Mouse (Mus musculus) forebrain, embryonic 11.5 days (tissue): ENCODE measurements around the gene Gm10647. TPM values are rescaled to one million over a fixed set of nuclear protein-coding genes. Genes with fewer than 3 reads are reported as not detected.
A peak's percentile ranks its signal among the peaks of the same experiment; 100 is the strongest.
"Not testable (repeated sequence)": the region's sequence is repeated elsewhere in the genome, so short reads cannot be mapped to it uniquely, and the experiment has no call there.

Experiments
- ATAC-seq: fragments of 200-750 bp; cut with Nextera tagmentation; replicated peaks from 2 replicates; pipeline ENCODE4 v1.8.0; 2017; ENCODE audit warnings: moderate TSS enrichment; ENCODE audit not compliant: low FRiP score
- DNase-seq: peaks from one replicate; pipeline ENCODE4 v3.0.0-alpha.2; 2017; ENCODE audit warnings: low spot score
- H3K27ac ChIP-seq: fragments of 300-500 bp; sonication (generic); 2 replicates; pipeline ENCODE4 v1.5.1; 2014; ENCODE audit warnings: low read depth, low read length
- H3K27me3 ChIP-seq: fragments of 300-500 bp; sonication (generic); 2 replicates; pipeline ENCODE4 v1.6.1; 2014; ENCODE audit warnings: mild to moderate bottlenecking, low read length, mixed read lengths; ENCODE audit not compliant: control insufficient read depth, insufficient read depth
- H3K36me3 ChIP-seq: fragments of 300-500 bp; sonication (generic); 2 replicates; pipeline ENCODE4 v1.6.1; 2014; ENCODE audit warnings: mild to moderate bottlenecking, low read length, moderate library complexity, mixed read lengths; ENCODE audit not compliant: control insufficient read depth, insufficient read depth
- H3K4me1 ChIP-seq: fragments of 300-500 bp; sonication (generic); replicated peaks from 2 replicates; pipeline ENCODE4 v1.6.1; 2014; ENCODE audit warnings: low read length, mixed read lengths; ENCODE audit not compliant: control insufficient read depth, insufficient read depth
- H3K4me2 ChIP-seq: fragments of 300-500 bp; sonication (generic); 2 replicates; pipeline ENCODE4 v1.6.1; 2014; ENCODE audit warnings: low read depth, mild to moderate bottlenecking, low read length, moderate library complexity, mixed read lengths; ENCODE audit not compliant: severe bottlenecking
- H3K4me3 ChIP-seq: fragments of 300-500 bp; sonication (generic); 2 replicates; pipeline ENCODE4 v1.5.1; 2014; ENCODE audit warnings: low read depth, low read length
- H3K9ac ChIP-seq: fragments of 300-500 bp; sonication (generic); 2 replicates; pipeline ENCODE4 v1.6.1; 2014; ENCODE audit warnings: low read length
- H3K9me3 ChIP-seq: fragments of 300-500 bp; sonication (generic); 2 replicates; pipeline ENCODE4 v1.6.1; 2016; ENCODE audit warnings: low read length, mixed read lengths; ENCODE audit not compliant: control insufficient read depth
- WGBS: fragments of 180-500 bp; shearing (Covaris S2); extraction: QIAGEN DNeasy Blood & Tissue Kit; methylation state at CpG from one replicate; pipeline ENCODE4 v1.1.7; 2014; 5-methylcytosine and 5-hydroxymethylcytosine counted together
- polyA plus RNA-seq: library from polyadenylated mRNA; unstranded; fragments of >200 nt; fragmentation: Nextera tagmentation; extraction: Ambion mirVana; gene quantifications from 2 replicates; pipeline ENCODE4 v1.2.1, GENCODE M21; 2014

Gm10647 gene
- polyA plus RNA-seq, 1 experiment from 2014 or later = 0.25 TPM

- DNase-seq (no peak), ATAC-seq (peak; percentile 73)
- WGBS = 2% methylated on average over 43 of the region's 43 CpGs
Measured at GRCm38 (mm10) chr9:66794629-66795463, 2.0 kb upstream of the Gm10647 start.

GRCm38 (mm10) chr9:66795464-66796324 lies 1.1 kb upstream of the Gm10647 start, which contains the start of gene Aph1b:
Gene Aph1b, minus strand, starts transcription at chr9:66795490.
- Histone ChIP-seq H3K36me3 (no peaks in the 10 kb centered on the region), H3K9ac (peak within 1 kb of the TSS; percentile 76), H3K4me2 (peak within 1 kb of the TSS; percentile 82), H3K27me3 (no peaks in the 10 kb centered on the region), H3K4me1 (peaks cover 5% of the 10 kb centered on the region; the same call in 1 of the 2 replicates), H3K27ac (peak within 1 kb of the TSS; percentile 70), H3K4me3 (peak within 1 kb of the TSS; percentile 66), H3K9me3 (no peaks in the 10 kb centered on the region)
- under 1% methylated on average over 39 of the region's 42 CpGs for WGBS
- peak; percentile 99 for DNase-seq
- ATAC-seq = peak; percentile 99

More at GRCm38 (mm10) chr9:66794629-66795463, 2.0 kb upstream of the Gm10647 start:
- Histone ChIP-seq H3K4me2 (peak overlapping the region; percentile 82), H3K27ac (peak overlapping the region; percentile 70), H3K4me3 (peak overlapping the region; percentile 66), H3K4me1 (peaks cover 5% of the 10 kb centered on the region; the same call in 1 of the 2 replicates), H3K27me3 (no peaks in the 10 kb centered on the region), H3K9me3 (no peaks in the 10 kb centered on the region), H3K36me3 (no peaks in the 10 kb centered on the region), H3K9ac (peak overlapping the region; percentile 76)

GRCm38 (mm10) chr9:66801947-66802346 lies 5.1 kb downstream of the Gm10647 start:
- ATAC-seq = no peak
- no peak overlapping the region for H3K4me2 ChIP-seq
- H3K9ac ChIP-seq = no peak overlapping the region
- H3K4me1 ChIP-seq = no peaks in the 10 kb centered on the region
- no peak overlapping the region for H3K4me3 ChIP-seq
- H3K36me3 ChIP-seq = no peaks in the 10 kb centered on the region
- no peak overlapping the region for H3K27ac ChIP-seq
- H3K27me3 ChIP-seq = peaks cover 6% of the 10 kb centered on the region; the same call in 1 of the 2 replicates
- no peak for DNase-seq
- 56% methylated on average over 12 of the region's 12 CpGs for WGBS
- no peaks in the 10 kb centered on the region for H3K9me3 ChIP-seq

- peak; percentile 69 for DNase-seq
- not testable (repeated sequence) for H3K4me1 ChIP-seq, H3K36me3 ChIP-seq, H3K27me3 ChIP-seq, ATAC-seq, H3K9me3 ChIP-seq, H3K27ac ChIP-seq
- peak overlapping the region; percentile 50 for H3K9ac ChIP-seq
- peak overlapping the region; percentile 36; the same call in 1 of the 2 replicates for H3K4me2 ChIP-seq
- H3K4me3 ChIP-seq = peak overlapping the region; percentile 24
- under 1% methylated on average over 30 of the region's 37 CpGs for WGBS
Measured at GRCm38 (mm10) chr9:66805951-66806350, 9.1 kb downstream of the Gm10647 start.

- no peak overlapping the region for H3K4me2 ChIP-seq
- H3K27me3 ChIP-seq = no peaks in the 10 kb centered on the region
- H3K27ac ChIP-seq = no peak overlapping the region
- no peak overlapping the region for H3K9ac ChIP-seq
- no peak for ATAC-seq
- no peak for DNase-seq
- no peaks in the 10 kb centered on the region for H3K36me3 ChIP-seq
- WGBS = 3% methylated on average over 2 of the region's 2 CpGs
- no peak overlapping the region for H3K4me3 ChIP-seq
- H3K4me1 ChIP-seq = no peaks in the 10 kb centered on the region
- H3K9me3 ChIP-seq = no peaks in the 10 kb centered on the region
Measured at GRCm38 (mm10) chr9:66813392-66813791, 16.6 kb downstream of the Gm10647 start.

GRCm38 (mm10) chr9:66820996-66821395 lies 24.2 kb downstream of the Gm10647 start:
- Histone ChIP-seq H3K4me2 (no peak overlapping the region), H3K9ac (no peak overlapping the region), H3K9me3 (no peaks in the 10 kb centered on the region), H3K4me3 (no peak overlapping the region), H3K27ac (no peak overlapping the region), H3K4me1 (no peaks in the 10 kb centered on the region), H3K27me3 (no peaks in the 10 kb centered on the region), H3K36me3 (no peaks in the 10 kb centered on the region)
- DNase-seq (no peak), ATAC-seq (no peak)
- WGBS = 86% methylated on average over 5 of the region's 5 CpGs

GRCm38 (mm10) chr9:66822255-66822654 lies 25.4 kb downstream of the Gm10647 start:
- not testable (repeated sequence) for H3K4me1 ChIP-seq, H3K9me3 ChIP-seq, H3K4me3 ChIP-seq, ATAC-seq, H3K9ac ChIP-seq, H3K4me2 ChIP-seq, H3K27ac ChIP-seq, H3K36me3 ChIP-seq, DNase-seq, H3K27me3 ChIP-seq
- WGBS = no CpG with 5 or more reads among the region's 5 CpGs

GRCm38 (mm10) chr9:66825990-66826389 lies 29.2 kb downstream of the Gm10647 start:
- Histone ChIP-seq H3K27me3 (no peaks in the 10 kb centered on the region), H3K36me3 (no peaks in the 10 kb centered on the region), H3K4me1 (no peaks in the 10 kb centered on the region), H3K4me2 (no peak overlapping the region), H3K9ac (no peak overlapping the region), H3K27ac (no peak overlapping the region), H3K4me3 (no peak overlapping the region), H3K9me3 (no peaks in the 10 kb centered on the region)
- DNase-seq = no peak
- no peak for ATAC-seq
- 52% methylated on average over 1 of the region's 1 CpGs for WGBS
